Mouse (Mus musculus) midbrain, embryonic 11.5 days (tissue): ENCODE data around the gene Gm5936. TPM values are rescaled to one million over a fixed set of nuclear protein-coding genes. Genes with fewer than 3 reads are reported as not detected.
"Not testable (repeated sequence)": the region's sequence is repeated elsewhere in the genome, so short reads cannot be mapped to it uniquely, and the experiment has no call there.

Experiments used
- ATAC-seq: fragments of 200-750 bp; cut with Nextera tagmentation; 2 replicates; pipeline ENCODE4 v1.8.0; 2017; ENCODE audit warnings: moderate TSS enrichment, moderate library complexity; ENCODE audit not compliant: low FRiP score
- DNase-seq: peaks from one replicate; pipeline ENCODE4 v3.0.0; 2015; ENCODE audit warnings: low spot score; ENCODE audit errors: missing footprints
- H3K27ac ChIP-seq: fragments of 300-500 bp; sonication (generic); 2 replicates; pipeline ENCODE4 v1.5.1; 2014; ENCODE audit warnings: low read depth, low read length
- H3K27me3 ChIP-seq: fragments of 300-500 bp; sonication (generic); 2 replicates; pipeline ENCODE4 v1.6.1; 2014; ENCODE audit warnings: mild to moderate bottlenecking, low read length, moderate library complexity, mixed read lengths; ENCODE audit not compliant: control insufficient read depth, insufficient read depth
- H3K36me3 ChIP-seq: fragments of 300-500 bp; sonication (generic); 2 replicates; pipeline ENCODE4 v1.6.1; 2014; ENCODE audit warnings: mild to moderate bottlenecking, low read length, moderate library complexity, mixed read lengths; ENCODE audit not compliant: control insufficient read depth, insufficient read depth
- H3K4me1 ChIP-seq: fragments of 300-500 bp; sonication (generic); 2 replicates; pipeline ENCODE4 v1.6.1; 2014; ENCODE audit warnings: low read length; ENCODE audit not compliant: control insufficient read depth, insufficient read depth
- H3K4me2 ChIP-seq: fragments of 300-500 bp; sonication (generic); 2 replicates; pipeline ENCODE4 v1.6.1; 2014; ENCODE audit warnings: mild to moderate bottlenecking, moderate library complexity
- H3K4me3 ChIP-seq: fragments of 300-500 bp; sonication (generic); 2 replicates; pipeline ENCODE4 v1.5.1; 2014; ENCODE audit warnings: low read depth, low read length
- H3K9ac ChIP-seq: fragments of 300-500 bp; sonication (generic); 2 replicates; pipeline ENCODE4 v1.6.1; 2014; ENCODE audit warnings: low read length
- H3K9me3 ChIP-seq: fragments of 300-500 bp; sonication (generic); 2 replicates; pipeline ENCODE4 v1.6.1; 2016; ENCODE audit warnings: low read length; ENCODE audit not compliant: control insufficient read depth
- WGBS: fragments of 180-500 bp; shearing (Covaris S2); extraction: QIAGEN DNeasy Blood & Tissue Kit; methylation state at CpG from one replicate; pipeline ENCODE4 v1.1.7; 2014; 5-methylcytosine and 5-hydroxymethylcytosine counted together
- polyA plus RNA-seq: library from polyadenylated mRNA; unstranded; fragments of >200 nt; fragmentation: Nextera tagmentation; extraction: Ambion mirVana; gene quantifications from 2 replicates; pipeline ENCODE4 v1.2.1, GENCODE M21; 2014

Gene Gm5936
- polyA plus RNA-seq: 0.14 TPM in 1 of 2 replicates, not detected in the other

DNA sequence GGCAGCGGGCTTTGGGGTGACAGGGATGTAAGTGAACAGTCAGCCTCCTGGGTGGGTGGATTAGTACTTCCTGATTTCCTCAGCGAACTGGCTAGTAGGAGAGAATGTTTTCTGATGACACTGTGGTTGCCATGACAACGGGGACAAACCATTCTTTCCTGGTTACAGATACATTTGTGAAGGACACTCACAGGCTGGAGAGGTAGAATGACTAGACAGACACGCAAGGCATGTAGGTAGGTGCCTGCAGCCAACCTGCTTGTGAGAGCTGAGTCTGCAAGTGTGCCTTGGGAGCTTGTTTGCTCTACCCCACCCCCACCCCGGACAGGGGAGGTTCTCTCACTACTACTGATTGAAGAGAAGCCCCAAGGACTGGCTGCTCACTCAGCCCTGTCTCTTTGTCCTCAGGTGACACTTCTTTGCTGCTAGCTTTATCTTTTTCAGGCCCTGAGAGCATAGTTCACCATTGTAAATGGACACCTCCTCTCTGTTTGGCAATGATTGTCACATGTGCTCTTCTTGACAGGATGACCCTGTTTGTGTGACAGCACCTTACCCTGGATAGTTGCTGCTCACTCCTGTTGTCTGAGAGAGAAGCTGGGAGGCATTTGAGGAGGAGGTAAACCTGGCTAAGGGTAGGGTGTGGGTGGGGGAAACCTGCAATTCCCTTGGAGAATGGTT lies at the start of gene Gm5936:
Gene Gm5936, plus strand, starts transcription at position 355 of the 681 bp plus-strand sequence.
- H3K27ac ChIP-seq, DNase-seq, H3K27me3 ChIP-seq, H3K4me1 ChIP-seq, H3K9me3 ChIP-seq, H3K9ac ChIP-seq, H3K4me3 ChIP-seq, H3K36me3 ChIP-seq, H3K4me2 ChIP-seq: not testable (repeated sequence)
- 62% methylated on average over 3 of the region's 5 CpGs for WGBS
- ATAC-seq: peak; percentile 48; the same call in 1 of the 2 replicates

DNA sequence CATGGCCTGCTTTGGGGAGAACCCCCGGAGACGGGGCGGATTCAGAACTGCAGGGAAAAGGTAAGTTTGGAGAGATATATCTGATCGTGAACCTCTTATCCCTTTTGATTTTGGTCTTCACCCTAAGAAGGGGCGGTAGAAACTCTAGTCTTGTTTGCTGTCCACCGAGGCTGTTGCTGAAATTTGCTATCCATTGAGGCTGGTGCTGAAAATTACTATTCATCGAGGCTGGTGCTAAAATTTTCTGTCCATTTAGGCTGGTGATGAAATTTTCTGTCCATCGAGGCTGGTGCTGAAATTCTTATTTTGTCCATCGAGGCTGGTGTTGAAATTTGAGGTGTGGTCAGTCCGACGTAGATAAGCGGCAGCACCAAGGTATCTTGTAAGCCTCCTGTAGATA lies 19.1 kb downstream of the Gm5936 start:
- not testable (repeated sequence) for H3K27ac ChIP-seq, H3K4me1 ChIP-seq, H3K4me3 ChIP-seq, ATAC-seq, H3K36me3 ChIP-seq, H3K9me3 ChIP-seq, H3K9ac ChIP-seq, H3K4me2 ChIP-seq, DNase-seq, H3K27me3 ChIP-seq
- 93% methylated on average over 12 of the region's 12 CpGs for WGBS

DNA sequence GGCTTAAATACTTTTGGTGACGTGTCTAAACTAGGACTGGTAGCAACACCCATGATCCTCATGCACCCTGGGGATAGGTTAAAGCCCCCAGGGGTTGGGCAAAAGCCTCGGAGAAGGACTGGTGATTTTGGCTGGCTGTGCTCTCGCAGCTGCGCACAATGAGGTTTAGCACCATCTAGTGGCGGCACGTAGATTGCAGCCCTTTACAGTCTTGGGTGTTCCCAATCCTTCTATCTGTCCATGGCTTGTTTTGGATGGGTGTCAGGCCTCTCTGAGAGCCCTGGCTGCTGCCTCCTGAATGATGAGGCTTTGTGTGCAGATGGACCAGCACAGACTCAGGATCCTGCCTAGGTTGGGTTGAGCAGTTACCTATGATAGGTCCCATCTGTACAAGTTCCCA lies 43.1 kb downstream of the Gm5936 start:
- H3K9ac ChIP-seq, H3K27ac ChIP-seq, H3K4me1 ChIP-seq, H3K36me3 ChIP-seq, H3K4me3 ChIP-seq, DNase-seq, H3K9me3 ChIP-seq, H3K4me2 ChIP-seq, ATAC-seq, H3K27me3 ChIP-seq: not testable (repeated sequence)
- 42% methylated on average over 4 of the region's 6 CpGs for WGBS

Other genes starting within 250 kb of the Gm5936 start
- gene Olfr1325, start 244.5 kb upstream of the Gm5936 start, polyA plus RNA-seq: not detected in 2 replicates
- not detected in 2 replicates for gene Gm5640, start 191.6 kb upstream of the Gm5936 start, polyA plus RNA-seq
- gene Gm6890, start 96.3 kb upstream of the Gm5936 start, polyA plus RNA-seq: not detected in 2 replicates
- 1.2 and 1.3 TPM in 2 replicates for gene Gab3, start 248.3 kb downstream of the Gm5936 start, polyA plus RNA-seq